Mouse (Mus musculus) liver, adult 2 months (tissue): ENCODE measurements around the gene Sec11a.
A peak's percentile ranks its signal among the peaks of the same experiment; 100 is the strongest.

Experiments used
- CTCF ChIP-seq: fragments of 200-500 bp; IDR thresholded peaks from 2 replicates; pipeline ENCODE4 v1.5.1; 2011; ENCODE audit warnings: low read depth, low read length, control low read depth
- POLR2A ChIP-seq: fragments of 200-500 bp; IDR thresholded peaks from 2 replicates; pipeline ENCODE4 v1.6.1; 2011; ENCODE audit warnings: low read length, control low read depth; ENCODE audit not compliant: insufficient read depth; ENCODE audit errors: extremely low read depth

DNA sequence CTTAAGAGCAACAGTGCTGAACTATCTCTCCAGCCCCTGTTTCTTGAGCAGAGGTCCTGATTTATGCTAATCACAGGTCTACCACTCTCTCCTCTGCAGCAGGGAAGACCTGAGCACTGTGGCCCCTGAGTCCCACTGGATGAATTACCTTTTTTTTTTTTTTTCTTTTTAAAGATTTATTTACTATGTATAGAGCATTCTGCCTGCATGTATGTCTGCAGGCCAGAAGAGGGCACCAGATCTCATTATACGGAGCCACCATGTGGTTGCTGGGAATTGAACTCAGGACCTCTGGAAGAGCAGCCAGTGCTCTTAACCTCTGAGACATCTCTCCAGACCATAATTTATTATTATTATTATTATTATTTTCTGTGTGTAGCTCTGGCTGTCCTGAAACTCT, 61.9 kb downstream of the Sec11a start:
- TF ChIP-seq CTCF: peak; percentile 40
- no peak for TF ChIP-seq POLR2A
